Mouse (Mus musculus): ENCODE results near the gene Hapln2. TPM values are rescaled to one million over a fixed set of nuclear protein-coding genes. Genes with fewer than 3 reads are reported as not detected.
A peak's percentile ranks its signal among the peaks of the same experiment; 100 is the strongest.

The Hapln2 gene
- not detected for total RNA-seq (2021)
- long read RNA-seq, experiment 1: 0 reads
- long read RNA-seq, experiment 2: 0 reads

- no peak for DNase-seq
- intact Hi-C loops (cut with DNase I): loop anchor here (5.0 kb wide), 1 partner anchor 45 kb away; no protein-coding TSS in a partner anchor
Observed at GRCm38 (mm10) chr3:88027434-88028186, at the start of gene Hapln2. Hapln2 (minus strand) TSS chr3:88027583.

GRCm38 (mm10) chr3:88074766-88075165, 47.4 kb upstream of the Hapln2 start:
- DNase-seq: no peak
- intact Hi-C loops (cut with DNase I): loop anchor here (5.0 kb wide), 1 partner anchor 47 kb away; the partner anchor contains the start of gene Hapln2

- no peak for DNase-seq
- intact Hi-C loops (cut with DNase I): loop anchor here (5.0 kb wide), 1 partner anchor 47 kb away; the partner anchor contains the start of gene Hapln2
Observed at GRCm38 (mm10) chr3:88074351-88074750, 47.0 kb upstream of the Hapln2 start.

- DNase-seq: no peak
- intact Hi-C loops (cut with DNase I): loop anchor here (5.0 kb wide), 1 partner anchor 46 kb away; the partner anchor contains the start of gene Hapln2
Observed at GRCm38 (mm10) chr3:88073631-88074030, 46.2 kb upstream of the Hapln2 start.

GRCm38 (mm10) chr3:88071783-88072182, 44.4 kb upstream of the Hapln2 start:
- DNase-seq: peak; percentile 86 to 93
- intact Hi-C loops (cut with DNase I): loop anchor here (1.0 to 5.0 kb wide), 4 partner anchors 44 to 136 kb away; partner anchors contain the start of gene Hapln2

- intact Hi-C loops (cut with DNase I): no loop called here
- peak in 1 of 2 experiments; percentile 18 for DNase-seq
Observed at GRCm38 (mm10) chr3:88068386-88068785, 41.0 kb upstream of the Hapln2 start.

- intact Hi-C loops (cut with DNase I): no loop called here
- DNase-seq: peak; percentile 90 to 91
Observed at GRCm38 (mm10) chr3:88057902-88058696, 30.7 kb upstream of the Hapln2 start, which contains the start of gene Naxe. Naxe (minus strand) TSS chr3:88058495.

GRCm38 (mm10) chr3:88057030-88057429, 29.6 kb upstream of the Hapln2 start:
- intact Hi-C loops (cut with DNase I): no loop called here
- DNase-seq: no peak

- no peak for DNase-seq
- intact Hi-C loops (cut with DNase I): no loop called here
Observed at GRCm38 (mm10) chr3:88049532-88049931, 22.1 kb upstream of the Hapln2 start.

- DNase-seq: peak; percentile 82 to 91
- intact Hi-C loops (cut with DNase I): no loop called here
Observed at GRCm38 (mm10) chr3:88042661-88043421, 15.5 kb upstream of the Hapln2 start, which contains the start of gene Gpatch4. Gpatch4 (plus strand) TSS chr3:88043108.

- intact Hi-C loops (cut with DNase I): no loop called here
- DNase-seq: no peak
Observed at GRCm38 (mm10) chr3:88035561-88036293, 8.3 kb upstream of the Hapln2 start.

- no peak for DNase-seq
- intact Hi-C loops (cut with DNase I): no loop called here
Observed at GRCm38 (mm10) chr3:88033506-88033905, 6.1 kb upstream of the Hapln2 start.

GRCm38 (mm10) chr3:88030608-88031395, 3.4 kb upstream of the Hapln2 start:
- intact Hi-C loops (cut with DNase I): no loop called here
- peak; percentile 49 to 57 for DNase-seq

GRCm38 (mm10) chr3:88026823-88027222, 560 bp downstream of the Hapln2 start:
- intact Hi-C loops (cut with DNase I): loop anchor here (5.0 kb wide), 1 partner anchor 45 kb away; no protein-coding TSS in a partner anchor
- no peak for DNase-seq

GRCm38 (mm10) chr3:88023192-88024074, 4.0 kb downstream of the Hapln2 start:
- intact Hi-C loops (cut with DNase I): no loop called here
- DNase-seq: no peak

GRCm38 (mm10) chr3:88022322-88023191, 4.8 kb downstream of the Hapln2 start:
- DNase-seq: peak; percentile 87 to 88
- intact Hi-C loops (cut with DNase I): no loop called here
